Mouse (Mus musculus) T-helper 1 cell (primary cell): Measurements from ENCODE around the gene Btbd35f10.
"Not testable (repeated sequence)": the region's sequence is repeated elsewhere in the genome, so short reads cannot be mapped to it uniquely, and the experiment has no call there.

Source experiments
- in situ Hi-C: fragments of 300-600 bp; cut with MboI, MseI; formaldehyde crosslinking; loops from one replicate; pipeline ENCODE4 v1.15.1; 2025; ENCODE audit warnings: high pct_unique_total_duplicates

The Btbd35f10 gene

GRCm38 (mm10) chrX:3752785-3753184, at the start of gene Btbd35f10:
Gene Btbd35f10 (minus strand): TSS chrX:3752885.
- in situ Hi-C loops = not testable (repeated sequence)
